Mouse (Mus musculus): ENCODE measurements around the gene Apba2.

DNA sequence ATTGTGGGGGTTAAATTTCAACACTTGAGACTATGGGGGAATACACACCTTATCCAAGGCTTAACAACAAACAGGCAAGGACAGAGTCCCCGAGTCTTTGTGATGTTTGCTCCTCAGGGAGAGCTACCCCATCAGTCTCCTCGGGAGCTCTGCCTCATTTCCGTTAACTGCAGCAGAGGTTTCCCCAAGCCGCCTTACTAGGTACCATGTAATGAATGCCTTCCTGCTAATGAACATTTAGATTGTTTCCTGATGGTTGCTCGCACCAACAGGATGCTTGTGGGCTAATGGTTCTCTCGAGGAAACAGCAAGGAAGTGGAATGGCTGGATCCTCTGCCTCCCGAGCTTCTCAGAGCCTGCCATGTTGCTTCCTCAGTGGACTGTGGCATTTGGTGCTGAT lies 155.3 kb downstream of the Apba2 start:
- no peak for TF ChIP-seq CTCF (IDR thresholded peaks at IDR 0.05; ENCODE audit: borderline replicate concordance, insufficient read depth, low read length)
- no peak for TF ChIP-seq POLR2A (IDR thresholded peaks at IDR 0.05; ENCODE audit: low read depth, low read length)

All from embryonic fibroblast, embryonic 13.5 days (primary cell).